Mouse (Mus musculus) MEL (cell line): ENCODE data around the gene H2-M3. TPM values are rescaled to one million over a fixed set of nuclear protein-coding genes. Genes with fewer than 3 reads are reported as not detected.

Experiments
- DNase-seq: peaks from one replicate; pipeline ENCODE4 v3.0.0; 2011; ENCODE audit warnings: low read depth, low spot score
- H3K27ac ChIP-seq: 2 replicates; pipeline ENCODE4 v1.5.1; 2012; ENCODE audit warnings: low read depth, mild to moderate bottlenecking, control low read depth, low read length, moderate library complexity; ENCODE audit not compliant: control insufficient read depth
- H3K27me3 ChIP-seq, 2 experiments: fragments of 150-350 bp in 1 of 2; sonication (generic) in 1 of 2; 2 replicates each; pipeline ENCODE4 v1.6.1; 2012; ENCODE audit warnings: low read length in 2 of 2, mild to moderate bottlenecking in 2 of 2, improper control_type of control experiment in 1 of 2, moderate library complexity in 1 of 2; ENCODE audit not compliant: insufficient read depth in 2 of 2, control insufficient read depth in 1 of 2
- H3K36me3 ChIP-seq, 2 experiments: 2 replicates each; pipeline ENCODE4 v1.6.1; 2012 to 2014; ENCODE audit warnings: low read length in 2 of 2, improper control_type of control experiment in 1 of 2, inconsistent platforms in 1 of 2, mild to moderate bottlenecking in 1 of 2; ENCODE audit not compliant: insufficient read depth in 2 of 2, control insufficient read depth in 1 of 2
- H3K4me1 ChIP-seq, 2 experiments: fragments of 150-350 bp in 1 of 2; sonication (generic) in 1 of 2; 2 replicates each; pipeline ENCODE4 v1.6.1; 2012; ENCODE audit warnings: low read length in 2 of 2, improper control_type of control experiment in 1 of 2, mild to moderate bottlenecking in 1 of 2; ENCODE audit not compliant: insufficient read depth in 2 of 2, control insufficient read depth in 1 of 2
- H3K4me3 ChIP-seq, 2 experiments: fragments of 150-350 bp in 1 of 2; sonication (generic) in 1 of 2; 2 replicates each; pipeline ENCODE4 v1.5.1; 2012; ENCODE audit warnings: low read depth in 2 of 2, low read length in 2 of 2, mild to moderate bottlenecking in 2 of 2, moderate library complexity in 2 of 2, control low read depth in 1 of 2, improper control_type of control experiment in 1 of 2; ENCODE audit not compliant: control insufficient read depth in 1 of 2, insufficient read depth in 1 of 2
- H3K79me2 ChIP-seq: 2 replicates; pipeline ENCODE4 v1.6.1; 2012; ENCODE audit warnings: mild to moderate bottlenecking, low read length, moderate library complexity; ENCODE audit not compliant: control insufficient read depth, poor library complexity, insufficient read depth
- H3K9ac ChIP-seq: 2 replicates; pipeline ENCODE4 v1.6.1; 2012; ENCODE audit warnings: low read depth, mild to moderate bottlenecking, control low read depth, low read length, moderate library complexity; ENCODE audit not compliant: control insufficient read depth, poor library complexity, severe bottlenecking
- H3K9me3 ChIP-seq: fragments of 150-350 bp; sonication (generic); replicated peaks from 2 replicates; pipeline ENCODE4 v1.6.1; 2012; ENCODE audit warnings: mild to moderate bottlenecking, low read length, improper control_type of control experiment, moderate library complexity; ENCODE audit not compliant: insufficient read depth
- CHD2 ChIP-seq: IDR thresholded peaks from 2 replicates; pipeline ENCODE4 v1.6.1; 2011; ENCODE audit warnings: low read length, improper control_type of control experiment
- CTCF ChIP-seq, 3 experiments: IDR thresholded peaks in 2 of 3; conservative IDR thresholded peaks in 1 of 3; 2 replicates each; pipeline ENCODE4 v1.5.1; 2011 to 2012; ENCODE audit warnings: low read length in 3 of 3, low read depth in 2 of 3, mild to moderate bottlenecking in 2 of 3, improper control_type of control experiment in 1 of 3, inconsistent platforms in 1 of 3, mixed read lengths in 1 of 3, moderate library complexity in 1 of 3; ENCODE audit not compliant: control insufficient read depth in 1 of 3, insufficient read depth in 1 of 3, poor library complexity in 1 of 3, severe bottlenecking in 1 of 3
- EP300 ChIP-seq, 2 experiments: IDR thresholded peaks; 2 replicates each; pipeline ENCODE4 v1.6.1; 2011; ENCODE audit warnings: improper control_type of control experiment in 2 of 2, low read length in 2 of 2, low read depth in 1 of 2, mild to moderate bottlenecking in 1 of 2
- GABPA ChIP-seq: IDR thresholded peaks from 2 replicates; pipeline ENCODE4 v1.6.1; 2012; ENCODE audit warnings: low read depth, mild to moderate bottlenecking, inconsistent platforms, low read length, improper control_type of control experiment, moderate library complexity
- GATA1 ChIP-seq: IDR thresholded peaks from 2 replicates; pipeline ENCODE4 v1.6.1; 2011; ENCODE audit warnings: low read depth, low read length, improper control_type of control experiment
- HCFC1 ChIP-seq: IDR thresholded peaks from 2 replicates; pipeline ENCODE4 v1.6.1; 2012; ENCODE audit warnings: low read depth, mild to moderate bottlenecking, inconsistent platforms, low read length, improper control_type of control experiment, moderate library complexity
- KAT2A ChIP-seq: conservative IDR thresholded peaks from 2 replicates; pipeline ENCODE4 v1.6.1; 2012; ENCODE audit warnings: low read depth, low read length, improper control_type of control experiment, inconsistent platforms
- NRF1 ChIP-seq: IDR thresholded peaks from 2 replicates; pipeline ENCODE4 v1.6.1; 2014; ENCODE audit warnings: low read depth, mild to moderate bottlenecking, inconsistent platforms, low read length, improper control_type of control experiment, moderate library complexity; ENCODE audit not compliant: poor library complexity, insufficient read depth, severe bottlenecking
- POLR2AphosphoS2 ChIP-seq: IDR thresholded peaks from 2 replicates; pipeline ENCODE4 v1.6.1; 2011; ENCODE audit warnings: low read length, improper control_type of control experiment
- RAD21 ChIP-seq: IDR thresholded peaks from 2 replicates; pipeline ENCODE4 v1.6.1; 2011; ENCODE audit warnings: mild to moderate bottlenecking, low read depth, low read length, improper control_type of control experiment
- SMC3 ChIP-seq: IDR thresholded peaks from 2 replicates; pipeline ENCODE4 v1.6.1; 2011; ENCODE audit warnings: low read depth, low read length, improper control_type of control experiment
- TAL1 ChIP-seq: IDR thresholded peaks from 2 replicates; pipeline ENCODE4 v1.6.1; 2012; ENCODE audit warnings: mild to moderate bottlenecking, inconsistent platforms, low read length, moderate library complexity, mixed read lengths
- TBP ChIP-seq: IDR thresholded peaks from 2 replicates; pipeline ENCODE4 v1.8.0; 2011; ENCODE audit warnings: low read depth, low read length, improper control_type of control experiment
- TCF12 ChIP-seq: IDR thresholded peaks from 2 replicates; pipeline ENCODE4 v1.6.1; 2014; ENCODE audit warnings: low read depth, mild to moderate bottlenecking, inconsistent platforms, low read length, improper control_type of control experiment, moderate library complexity
- UBTF ChIP-seq: IDR thresholded peaks from 2 replicates; pipeline ENCODE4 v1.6.1; 2012; ENCODE audit warnings: low read depth, mild to moderate bottlenecking, inconsistent platforms, low read length, improper control_type of control experiment, moderate library complexity, borderline replicate concordance; ENCODE audit not compliant: insufficient read depth
- USF1 ChIP-seq: IDR thresholded peaks from 2 replicates; pipeline ENCODE4 v1.6.1; 2014; ENCODE audit warnings: low read depth, mild to moderate bottlenecking, inconsistent platforms, low read length, improper control_type of control experiment, moderate library complexity
- USF2 ChIP-seq, 2 experiments: IDR thresholded peaks; 2 replicates each; pipeline ENCODE4 v1.6.1; 2011 to 2012; ENCODE audit warnings: improper control_type of control experiment in 2 of 2, low read length in 2 of 2, borderline replicate concordance in 1 of 2, inconsistent platforms in 1 of 2, low read depth in 1 of 2, mild to moderate bottlenecking in 1 of 2; ENCODE audit not compliant: insufficient read depth in 1 of 2
- ZC3H11A ChIP-seq: IDR thresholded peaks from 2 replicates; pipeline ENCODE4 v1.6.1; 2012; ENCODE audit warnings: low read depth, mild to moderate bottlenecking, inconsistent platforms, low read length, improper control_type of control experiment
- ZKSCAN1 ChIP-seq: IDR thresholded peaks from 2 replicates; pipeline ENCODE4 v1.6.1; 2012; ENCODE audit warnings: low read depth, mild to moderate bottlenecking, inconsistent platforms, low read length, improper control_type of control experiment, moderate library complexity
- ZNF384 ChIP-seq: IDR thresholded peaks from 2 replicates; pipeline ENCODE4 v1.6.1; 2012; ENCODE audit warnings: low read depth, mild to moderate bottlenecking, inconsistent platforms, low read length, improper control_type of control experiment
- polyA plus RNA-seq, 2 experiments: library from polyadenylated mRNA; stranded (reverse) in 1 of 2; unstranded in 1 of 2; fragments of >175 nt in 1 of 2; fragments of >200 nt in 1 of 2; gene quantifications; 2 replicates each; pipeline versions ENCODE4 v1.2.1 to v1.2.4; 2012; ENCODE audit warnings: low replicate concordance in 2 of 2, low read depth in 1 of 2; ENCODE audit not compliant: insufficient read length in 2 of 2, insufficient read depth in 1 of 2, missing spikeins in 1 of 2
- total RNA-seq: library from RNA; depleted of rRNA; stranded (reverse); fragments of 300-350 nt; gene quantifications from 2 replicates; pipeline ENCODE4 v1.2.3, GENCODE M21; 2012

The H2-M3 gene
- total and polyA plus RNA-seq, 3 experiments = 1.1 to 4.7 TPM; not detected in 1

GRCm38 (mm10) chr17:37250544-37250943 lies 19.5 kb upstream of the H2-M3 start:
- Histone ChIP-seq H3K36me3 (no peaks in the 10 kb centered on the region), H3K9me3 (no peaks in the 10 kb centered on the region), H3K27ac (no peak overlapping the region), H3K9ac (no peak overlapping the region), H3K4me1 (peaks cover 0 to 3% of the 10 kb centered on the region in 2 experiments; a peak in 1 of 4 replicates), H3K4me3 (no peak overlapping the region), H3K27me3 (no peaks in the 10 kb centered on the region; a peak in 1 of 4 replicates), H3K79me2 (no peaks in the 10 kb centered on the region)
- peak; percentile 37 for DNase-seq
- TF ChIP-seq CTCF (IDR thresholded peaks at IDR 0.05 in 2 of 3, conservative IDR thresholded peaks at IDR 0.05 in 1 of 3; ENCODE audit: control insufficient read depth in 1 of 3, insufficient read depth in 1 of 3, low read depth in 2 of 3, low read length in 3 of 3, poor library complexity in 1 of 3, severe bottlenecking in 1 of 3) = peak; percentile 14 to 60 (median 50); a peak in 4 of 6 replicates
- peak; percentile 31 for TF ChIP-seq RAD21
- no peak for TF ChIP-seq POLR2AphosphoS2
- no peak for TF ChIP-seq CHD2
- TF ChIP-seq SMC3 = peak; percentile 49
- TF ChIP-seq USF2 (IDR thresholded peaks at IDR 0.05; ENCODE audit: borderline replicate concordance in 1 of 2, insufficient read depth in 1 of 2, low read depth in 1 of 2, low read length in 2 of 2) = no peak
- TF ChIP-seq NRF1 = no peak

GRCm38 (mm10) chr17:37263626-37264025 lies 6.4 kb upstream of the H2-M3 start, which contains the start of gene Olfr98:
Gene Olfr98, minus strand, starts transcription at chr17:37263749.
- DNase-seq = no peak
- Histone ChIP-seq H3K9me3 (no peaks in the 10 kb centered on the region), H3K27ac (no peak within 1 kb of the TSS), H3K4me1 (no peaks in the 10 kb centered on the region; a peak in 1 of 4 replicates), H3K79me2 (no peaks in the 10 kb centered on the region), H3K27me3 (no peaks in the 10 kb centered on the region), H3K4me3 (no peak within 1 kb of the TSS), H3K36me3 (no peaks in the 10 kb centered on the region), H3K9ac (no peak within 1 kb of the TSS)
- TF ChIP-seq USF1 (no peak), UBTF (no peak), KAT2A (no peak), TCF12 (no peak), ZKSCAN1 (no peak), HCFC1 (no peak), EP300 (IDR thresholded peaks at IDR 0.05; ENCODE audit: low read depth in 1 of 2, low read length in 2 of 2) (no peak), ZNF384 (no peak), POLR2AphosphoS2 (no peak), TAL1 (no peak), CTCF (IDR thresholded peaks at IDR 0.05 in 2 of 3, conservative IDR thresholded peaks at IDR 0.05 in 1 of 3; ENCODE audit: control insufficient read depth in 1 of 3, insufficient read depth in 1 of 3, low read depth in 2 of 3, low read length in 3 of 3, poor library complexity in 1 of 3, severe bottlenecking in 1 of 3) (no peak), NRF1 (no peak), GABPA (no peak), TBP (no peak), GATA1 (no peak), ZC3H11A (no peak)
